Mouse (Mus musculus) hindbrain, embryonic 12.5 days (tissue): Measurements from ENCODE around the gene Ikbke. TPM values are rescaled to one million over a fixed set of nuclear protein-coding genes. Genes with fewer than 3 reads are reported as not detected.

Source experiments
- ATAC-seq: fragments of 200-750 bp; cut with Nextera tagmentation; 2 replicates; pipeline ENCODE4 v1.8.0; 2017; ENCODE audit warnings: moderate TSS enrichment; ENCODE audit not compliant: low FRiP score
- H3K27ac ChIP-seq: fragments of 300-500 bp; sonication (generic); 2 replicates; pipeline ENCODE4 v1.5.1; 2016; ENCODE audit warnings: mild to moderate bottlenecking
- H3K27me3 ChIP-seq: fragments of 300-500 bp; sonication (generic); 2 replicates; pipeline ENCODE4 v1.6.1; 2016; ENCODE audit warnings: mild to moderate bottlenecking
- H3K36me3 ChIP-seq: fragments of 300-500 bp; sonication (generic); 2 replicates; pipeline ENCODE4 v1.6.1; 2016; ENCODE audit warnings: mild to moderate bottlenecking
- H3K4me1 ChIP-seq: fragments of 300-500 bp; sonication (generic); 2 replicates; pipeline ENCODE4 v1.6.1; 2016
- H3K4me2 ChIP-seq: fragments of 300-500 bp; sonication (generic); replicated peaks from 2 replicates; pipeline ENCODE4 v1.6.1; 2016; ENCODE audit warnings: mild to moderate bottlenecking
- H3K4me3 ChIP-seq: fragments of 300-500 bp; sonication (generic); 2 replicates; pipeline ENCODE4 v1.5.1; 2016; ENCODE audit warnings: mild to moderate bottlenecking
- H3K9ac ChIP-seq: fragments of 300-500 bp; sonication (generic); 2 replicates; pipeline ENCODE4 v1.6.1; 2016; ENCODE audit warnings: mild to moderate bottlenecking, moderate library complexity
- H3K9me3 ChIP-seq: fragments of 300-500 bp; sonication (generic); replicated peaks from 2 replicates; pipeline ENCODE4 v1.6.1; 2016; ENCODE audit warnings: mild to moderate bottlenecking
- WGBS: fragments of 180-500 bp; shearing (Covaris S2); methylation state at CpG from one replicate; pipeline ENCODE4 v1.1.7; 2016; 5-methylcytosine and 5-hydroxymethylcytosine counted together
- polyA plus RNA-seq: library from polyadenylated mRNA; unstranded; fragments of >200 nt; fragmentation: Nextera tagmentation; extraction: Ambion mirVana; gene quantifications from 2 replicates; pipeline ENCODE4 v1.2.1, GENCODE M21; 2016

The Ikbke gene
- polyA plus RNA-seq, 1 experiment from 2014 or later = 2.6 TPM

- 59% methylated on average over 12 of the region's 12 CpGs for WGBS
- Histone ChIP-seq H3K36me3 (no peaks in the 10 kb centered on the region), H3K9ac (no peak overlapping the region), H3K4me1 (no peaks in the 10 kb centered on the region), H3K27ac (no peak overlapping the region), H3K4me3 (no peak overlapping the region), H3K27me3 (no peaks in the 10 kb centered on the region), H3K4me2 (no peak overlapping the region), H3K9me3 (no peaks in the 10 kb centered on the region)
- 0 out of 2 replicates have a peak, but pooled peaks have one; percentile 56 for ATAC-seq
These were observed 54.4 kb downstream of the Ikbke start for GRCm38 (mm10) chr1:131224848-131225471.

GRCm38 (mm10) chr1:131223345-131223744, 56.1 kb downstream of the Ikbke start:
- no peak for ATAC-seq
- no peaks in the 10 kb centered on the region for H3K9me3 ChIP-seq
- H3K4me2 ChIP-seq = no peak overlapping the region
- H3K4me1 ChIP-seq = no peaks in the 10 kb centered on the region
- H3K27me3 ChIP-seq = no peaks in the 10 kb centered on the region
- H3K36me3 ChIP-seq = no peaks in the 10 kb centered on the region
- 87% methylated on average over 2 of the region's 2 CpGs for WGBS
- H3K27ac ChIP-seq = no peak overlapping the region
- H3K9ac ChIP-seq = no peak overlapping the region
- no peak overlapping the region for H3K4me3 ChIP-seq

- Histone ChIP-seq H3K36me3 (no peaks in the 10 kb centered on the region), H3K9me3 (no peaks in the 10 kb centered on the region), H3K4me3 (no peak overlapping the region), H3K27ac (no peak overlapping the region), H3K4me1 (no peaks in the 10 kb centered on the region), H3K4me2 (no peak overlapping the region), H3K9ac (no peak overlapping the region), H3K27me3 (no peaks in the 10 kb centered on the region)
- WGBS = 82% methylated on average over 13 of the region's 13 CpGs
- no peak for ATAC-seq
These were observed 57.4 kb downstream of the Ikbke start for GRCm38 (mm10) chr1:131221822-131222590.

GRCm38 (mm10) chr1:131218933-131219332, 60.5 kb downstream of the Ikbke start:
- H3K27ac ChIP-seq = no peak overlapping the region
- H3K4me1 ChIP-seq = no peaks in the 10 kb centered on the region
- no peak overlapping the region for H3K9ac ChIP-seq
- no peak overlapping the region for H3K4me3 ChIP-seq
- no peak for ATAC-seq
- 88% methylated on average over 11 of the region's 11 CpGs for WGBS
- H3K36me3 ChIP-seq = no peaks in the 10 kb centered on the region
- H3K27me3 ChIP-seq = no peaks in the 10 kb centered on the region
- no peak overlapping the region for H3K4me2 ChIP-seq
- H3K9me3 ChIP-seq = no peaks in the 10 kb centered on the region

GRCm38 (mm10) chr1:131213361-131213760, 66.0 kb downstream of the Ikbke start:
- ATAC-seq = no peak
- H3K27me3 ChIP-seq = no peaks in the 10 kb centered on the region
- 80% methylated on average over 6 of the region's 6 CpGs for WGBS

GRCm38 (mm10) chr1:131212956-131213355, 66.5 kb downstream of the Ikbke start:
- ATAC-seq = no peak
- 80% methylated on average over 5 of the region's 5 CpGs for WGBS
- Histone ChIP-seq H3K4me1 (0 out of 2 replicates have a peak, but pooled peaks cover 5% of the 10 kb centered on the region), H3K27ac (no peak overlapping the region), H3K36me3 (no peaks in the 10 kb centered on the region), H3K4me2 (no peak overlapping the region), H3K9ac (no peak overlapping the region), H3K4me3 (no peak overlapping the region), H3K9me3 (no peaks in the 10 kb centered on the region), H3K27me3 (no peaks in the 10 kb centered on the region)

More at GRCm38 (mm10) chr1:131213361-131213760, 66.0 kb downstream of the Ikbke start:
- Histone ChIP-seq H3K9ac (no peak overlapping the region), H3K4me1 (0 out of 2 replicates have a peak, but pooled peaks cover 5% of the 10 kb centered on the region), H3K4me2 (no peak overlapping the region), H3K27ac (no peak overlapping the region), H3K36me3 (no peaks in the 10 kb centered on the region), H3K4me3 (no peak overlapping the region), H3K9me3 (no peaks in the 10 kb centered on the region)

GRCm38 (mm10) chr1:131211655-131212054, 67.8 kb downstream of the Ikbke start:
- Histone ChIP-seq H3K27ac (no peak overlapping the region), H3K4me3 (no peak overlapping the region), H3K4me1 (0 out of 2 replicates have a peak, but pooled peaks cover 5% of the 10 kb centered on the region), H3K36me3 (no peaks in the 10 kb centered on the region), H3K27me3 (no peaks in the 10 kb centered on the region), H3K9ac (no peak overlapping the region), H3K9me3 (no peaks in the 10 kb centered on the region), H3K4me2 (no peak overlapping the region)
- no peak for ATAC-seq
- 79% methylated on average over 1 of the region's 1 CpGs for WGBS

GRCm38 (mm10) chr1:131209971-131210426, 69.4 kb downstream of the Ikbke start:
- no peaks in the 10 kb centered on the region for H3K27me3 ChIP-seq
- no peak for ATAC-seq
- H3K36me3 ChIP-seq = no peaks in the 10 kb centered on the region
- no peak overlapping the region for H3K27ac ChIP-seq
- H3K9ac ChIP-seq = no peak overlapping the region
- H3K4me3 ChIP-seq = no peak overlapping the region
- no peak overlapping the region for H3K4me2 ChIP-seq
- H3K9me3 ChIP-seq = no peaks in the 10 kb centered on the region
- 0 out of 2 replicates have a peak, but pooled peaks cover 5% of the 10 kb centered on the region for H3K4me1 ChIP-seq
- WGBS = 71% methylated on average over 5 of the region's 8 CpGs

- WGBS = 66% methylated on average over 6 of the region's 6 CpGs
- H3K27ac ChIP-seq = no peak overlapping the region
These were observed 70.6 kb downstream of the Ikbke start for GRCm38 (mm10) chr1:131208800-131209199.

GRCm38 (mm10) chr1:131208081-131208480, 71.3 kb downstream of the Ikbke start:
- Histone ChIP-seq H3K4me2 (no peak overlapping the region), H3K4me3 (no peak overlapping the region), H3K9ac (no peak overlapping the region), H3K27me3 (no peaks in the 10 kb centered on the region), H3K9me3 (no peaks in the 10 kb centered on the region), H3K4me1 (no peaks in the 10 kb centered on the region), H3K36me3 (no peaks in the 10 kb centered on the region), H3K27ac (no peak overlapping the region)
- WGBS = 92% methylated on average over 5 of the region's 5 CpGs
- ATAC-seq = no peak

More at GRCm38 (mm10) chr1:131208800-131209199, 70.6 kb downstream of the Ikbke start:
- H3K9me3 ChIP-seq = no peaks in the 10 kb centered on the region
- H3K4me3 ChIP-seq = no peak overlapping the region
- peak; percentile 52; the same call in 1 of the 2 replicates for ATAC-seq
- no peaks in the 10 kb centered on the region for H3K36me3 ChIP-seq
- no peaks in the 10 kb centered on the region for H3K27me3 ChIP-seq
- 0 out of 2 replicates have a peak, but pooled peaks cover 5% of the 10 kb centered on the region for H3K4me1 ChIP-seq
- no peak overlapping the region for H3K9ac ChIP-seq
- H3K4me2 ChIP-seq = no peak overlapping the region

- H3K27ac ChIP-seq = no peak overlapping the region
- no peak overlapping the region for H3K4me2 ChIP-seq
- H3K4me1 ChIP-seq = no peaks in the 10 kb centered on the region
- H3K9ac ChIP-seq = no peak overlapping the region
- no peaks in the 10 kb centered on the region for H3K27me3 ChIP-seq
- H3K9me3 ChIP-seq = no peaks in the 10 kb centered on the region
- peak; percentile 47; the same call in 1 of the 2 replicates for ATAC-seq
- no peaks in the 10 kb centered on the region for H3K36me3 ChIP-seq
- 7% methylated on average over 5 of the region's 5 CpGs for WGBS
- H3K4me3 ChIP-seq = no peak overlapping the region
These were observed 71.9 kb downstream of the Ikbke start for GRCm38 (mm10) chr1:131207531-131207930.

GRCm38 (mm10) chr1:131206342-131206741, 73.1 kb downstream of the Ikbke start:
- Histone ChIP-seq H3K27ac (no peak overlapping the region), H3K9ac (no peak overlapping the region), H3K9me3 (no peaks in the 10 kb centered on the region), H3K27me3 (no peaks in the 10 kb centered on the region), H3K4me3 (no peak overlapping the region), H3K36me3 (no peaks in the 10 kb centered on the region), H3K4me1 (no peaks in the 10 kb centered on the region), H3K4me2 (no peak overlapping the region)
- 92% methylated on average over 5 of the region's 5 CpGs for WGBS
- no peak for ATAC-seq
